Mouse (Mus musculus) megakaryocyte, embryonic 14.5 days (primary cell): ENCODE results near the gene Sap30l.

Experiments
- FLI1 ChIP-seq: IDR thresholded peaks from 2 replicates; pipeline ENCODE4 v1.6.1; 2012; ENCODE audit warnings: low read length, inconsistent platforms, mixed read lengths
- GATA1 ChIP-seq: IDR thresholded peaks from 3 replicates; pipeline ENCODE4 v1.6.1; 2012; ENCODE audit warnings: mixed read lengths, low read length, inconsistent platforms, borderline replicate concordance

DNA sequence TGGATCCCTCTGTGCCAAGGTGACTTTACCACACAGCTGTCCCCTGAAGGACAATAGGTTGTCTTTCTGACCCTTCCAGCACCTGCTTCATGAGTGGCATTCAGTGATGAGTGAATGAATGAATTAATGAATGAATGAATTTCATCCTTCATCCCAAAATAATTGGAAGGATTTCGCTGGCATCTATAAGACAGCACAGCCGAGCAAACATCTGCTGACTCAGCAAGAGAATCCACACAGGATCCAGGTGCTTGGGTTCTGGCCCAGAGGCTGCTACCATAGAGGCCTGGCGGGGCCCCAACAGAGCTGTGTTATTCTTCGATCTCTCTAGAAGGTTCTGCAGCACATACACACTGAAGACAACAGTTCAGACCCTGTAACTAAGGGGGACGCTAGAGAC lies 30.7 kb upstream of the Sap30l start:
- TF ChIP-seq GATA1 (no peak), FLI1 (no peak)
